In genomic region chr2:163620451-163620850, GRCm38 (mm10) we compare ENCODE assay signal across 1 mouse cellular context.
A peak's percentile ranks its signal among the peaks of the same experiment; 100 is the strongest.
TF ChIP-seq lines count a peak whose summit lies in the region.

No protein-coding gene starts in this region.

TF ChIP-seq in CH12.LX, 34 proteins besides CTCF, POLR2A, EP300 and RAD21:
- no peak for TF ChIP-seq IRF4 (IDR thresholded peaks at IDR 0.05; ENCODE audit: low read depth, low read length)
- peak; percentile 80 for TF ChIP-seq POLR2AphosphoS2 (IDR thresholded peaks at IDR 0.05; ENCODE audit: low read depth, low read length)
